ENCODE assay signal across 8 mouse cellular contexts in genomic region chr13:63627184-63627893, GRCm38 (mm10). TPM values are rescaled to one million over a fixed set of nuclear protein-coding genes. Genes with fewer than 3 reads are reported as not detected.
A peak's percentile ranks its signal among the peaks of the same experiment; 100 is the strongest.
DNase-seq lines count a peak whose midpoint lies in the region; ATAC-seq and TF ChIP-seq lines count a peak whose summit lies in the region.

No protein-coding gene starts in this region.

- H3K4me3 ChIP-seq in kidney, embryonic 14.5 days (ENCODE audit: low read length): peak overlapping the region; percentile 18; the same call in 1 of the 2 replicates
- H3K4me3 ChIP-seq in forebrain, embryonic 13.5 days: peak overlapping the region; percentile 29
- H3K4me3 ChIP-seq in thymus, adult 2 months (ENCODE audit: control insufficient read depth, insufficient read depth, low read length): no peak overlapping the region

- no peaks in the 10 kb centered on the region for H3K36me3 ChIP-seq in kidney, embryonic 14.5 days (ENCODE audit: control insufficient read depth, insufficient read depth, low read length)
- no peaks in the 10 kb centered on the region for H3K36me3 ChIP-seq in forebrain, embryonic 13.5 days (ENCODE audit: poor library complexity, severe bottlenecking)
- H3K36me3 ChIP-seq in thymus, adult 2 months (ENCODE audit: control insufficient read depth, insufficient read depth, low read length): no peaks in the 10 kb centered on the region

- 23% methylated on average over 20 of the region's 20 CpGs for WGBS in kidney, embryonic 14.5 days
- 3% methylated on average over 20 of the region's 20 CpGs for WGBS in forebrain, embryonic 13.5 days
- WGBS in thymus, adult 2 months: 82% methylated on average over 20 of the region's 20 CpGs

- no peaks in the 10 kb centered on the region for H3K9me3 ChIP-seq in kidney, embryonic 14.5 days (ENCODE audit: control insufficient read depth, low read length)
- no peaks in the 10 kb centered on the region for H3K9me3 ChIP-seq in forebrain, embryonic 13.5 days (replicated peaks)

- no peak for TF ChIP-seq POLR2A in brain, embryonic 14.5 days (IDR thresholded peaks at IDR 0.05; ENCODE audit: borderline replicate concordance, extremely low read depth, insufficient read depth, insufficient read length, poor library complexity, severe bottlenecking)
- no peak for TF ChIP-seq POLR2A in thymus, adult 2 months (IDR thresholded peaks at IDR 0.05; ENCODE audit: control insufficient read depth, extremely low read depth, insufficient read depth, low read length, poor library complexity)

- no peak overlapping the region for H3K27ac ChIP-seq in kidney, embryonic 14.5 days (ENCODE audit: low read depth, low read length)
- no peak overlapping the region; the same call in 1 of the 2 replicates for H3K27ac ChIP-seq in forebrain, embryonic 13.5 days
- H3K27ac ChIP-seq in thymus, adult 2 months (ENCODE audit: control insufficient read depth, insufficient read depth, low read length): no peak overlapping the region

- H3K27me3 ChIP-seq in kidney, embryonic 14.5 days (ENCODE audit: control insufficient read depth, insufficient read depth, low read length): no peaks in the 10 kb centered on the region
- H3K27me3 ChIP-seq in forebrain, embryonic 13.5 days: no peaks in the 10 kb centered on the region; the same call in 1 of the 2 replicates
- H3K27me3 ChIP-seq in thymus, adult 2 months (ENCODE audit: control insufficient read depth, insufficient read depth, low read length): no peaks in the 10 kb centered on the region

- no peaks in the 10 kb centered on the region for H3K4me1 ChIP-seq in kidney, embryonic 14.5 days (ENCODE audit: control insufficient read depth, insufficient read depth, low read length)
- H3K4me1 ChIP-seq in forebrain, embryonic 13.5 days: peaks cover 8% of the 10 kb centered on the region; the same call in 1 of the 2 replicates
- H3K4me1 ChIP-seq in thymus, adult 2 months (replicated peaks; ENCODE audit: control insufficient read depth, insufficient read depth, low read length): no peaks in the 10 kb centered on the region

- H3K4me2 ChIP-seq in kidney, embryonic 14.5 days (replicated peaks; ENCODE audit: low read depth, low read length): peak overlapping the region; percentile 26
- peak overlapping the region; percentile 57 for H3K4me2 ChIP-seq in forebrain, embryonic 13.5 days

- no peak for TF ChIP-seq CTCF in brain, embryonic 14.5 days (IDR thresholded peaks at IDR 0.05; ENCODE audit: borderline replicate concordance, extremely low read depth, insufficient read depth, insufficient read length)
- no peak for TF ChIP-seq CTCF in thymus, adult 2 months (IDR thresholded peaks at IDR 0.05; ENCODE audit: borderline replicate concordance, control insufficient read depth, extremely low read depth, insufficient read depth, low read length, poor library complexity)

- DNase-seq in kidney, postnatal 36 days: no peak
- DNase-seq in brain, embryonic 14.5 days (ENCODE audit: low read depth): peak; percentile 90
- peak; percentile 78 for DNase-seq in mesoderm, embryonic 11.5 days (ENCODE audit: low read depth, low spot score)
- DNase-seq in yolk sac, embryonic 10.5 days (ENCODE audit: low spot score): peak; percentile 23
- DNase-seq in urinary bladder, adult 2 months (ENCODE audit: low spot score): no peak
- DNase-seq in thymus, adult 2 months: no peak

- peak; percentile 54; the same call in 1 of the 2 replicates for ATAC-seq in kidney, embryonic 14.5 days (ENCODE audit: low FRiP score, low TSS enrichment)
- ATAC-seq in forebrain, embryonic 13.5 days: peak; percentile 69; the same call in 1 of the 2 replicates

- peak overlapping the region; percentile 13; the same call in 1 of the 2 replicates for H3K9ac ChIP-seq in kidney, embryonic 14.5 days (ENCODE audit: low read depth, low read length)
- H3K9ac ChIP-seq in forebrain, embryonic 13.5 days: peak overlapping the region; percentile 12; the same call in 1 of the 2 replicates

RNA-seq across cellular contexts. Expression of gene Ptch1, which starts 53.9 kb away (rescaled TPM):
- 17.9 and 28.2 TPM in 2 replicates for polyA plus RNA-seq in kidney, embryonic 14.5 days (2014; fragmentation: Nextera tagmentation; extraction: Ambion mirVana)
- polyA plus RNA-seq in brain, embryonic 14.5 days (2012; rRNA removed): 23.3 and 37.6 TPM in 2 replicates
- 11.3 and 16.0 TPM in 2 replicates for polyA plus RNA-seq in forebrain, embryonic 13.5 days (2015; fragmentation: Nextera tagmentation; extraction: Ambion mirVana)
- polyA plus RNA-seq in urinary bladder, adult 2 months (2012; rRNA removed): 29.6 and 42.7 TPM in 2 replicates
- polyA plus RNA-seq in thymus, adult 2 months (2012; rRNA removed): 27.2 and 30.2 TPM in 2 replicates

Comparison
In these comparisons a context has a peak if more than half of its experiments do, and no peak if none do; other contexts are left out.
1. DNase-seq: peak in brain, embryonic 14.5 days (single experiment), mesoderm, embryonic 11.5 days (single experiment) and yolk sac, embryonic 10.5 days (single experiment); none in kidney, postnatal 36 days (0 of 2), urinary bladder, adult 2 months (single experiment) and thymus, adult 2 months (single experiment).